Mouse (Mus musculus) hindbrain, embryonic 14.5 days (tissue): Measurements from ENCODE around the gene Cplane1. TPM values are rescaled to one million over a fixed set of nuclear protein-coding genes. Genes with fewer than 3 reads are reported as not detected.

Experiments used
- polyA plus RNA-seq: library from polyadenylated mRNA; unstranded; fragments of >200 nt; fragmentation: Nextera tagmentation; extraction: Ambion mirVana; gene quantifications from 2 replicates; pipeline ENCODE4 v1.2.1, GENCODE M21; 2014

Gene Cplane1
- polyA plus RNA-seq, 1 experiment from 2014 or later: 24.5 TPM

Other genes with a start within 250 kb of the Cplane1 start
- gene Wdr70, start 69.9 kb upstream of the Cplane1 start, polyA plus RNA-seq: 59.8 and 64.7 TPM in 2 replicates
- gene Nup155, start 59.8 kb upstream of the Cplane1 start, polyA plus RNA-seq: 12.2 and 12.8 TPM in 2 replicates